Mouse (Mus musculus) embryo, embryonic 9.5 days (tissue): ENCODE measurements around the gene Cebpg.

Source experiments
- DNase-seq: peaks from one replicate; pipeline ENCODE4 v3.0.0-alpha.2; 2017; ENCODE audit errors: extremely low spot score

The Cebpg gene

DNA sequence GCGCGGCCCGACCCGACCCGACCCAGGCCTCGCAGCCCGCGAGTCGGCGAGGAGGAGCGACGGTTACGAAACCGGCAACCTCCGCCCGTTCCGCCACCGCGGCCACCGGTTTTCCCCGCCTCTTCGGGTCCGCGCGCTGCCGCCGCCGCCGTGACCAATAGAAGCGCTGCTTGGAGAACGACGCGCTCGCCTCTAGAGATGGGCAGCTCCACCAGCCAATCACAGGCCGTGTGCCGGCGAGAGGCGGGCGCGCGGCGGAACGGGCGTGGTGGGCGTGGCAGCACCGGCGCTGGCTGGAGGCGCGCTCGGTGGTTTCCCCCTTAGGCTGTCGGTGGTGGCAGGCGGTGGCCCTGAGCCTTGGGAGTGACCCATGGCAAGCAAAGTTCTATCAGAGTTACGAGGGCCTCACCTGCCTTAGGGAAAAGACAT lies at the start of gene Cebpg:
Gene Cebpg, minus strand, starts transcription at position 138 of the 429 bp plus-strand sequence.
- DNase-seq, result peak; percentile 98

DNA sequence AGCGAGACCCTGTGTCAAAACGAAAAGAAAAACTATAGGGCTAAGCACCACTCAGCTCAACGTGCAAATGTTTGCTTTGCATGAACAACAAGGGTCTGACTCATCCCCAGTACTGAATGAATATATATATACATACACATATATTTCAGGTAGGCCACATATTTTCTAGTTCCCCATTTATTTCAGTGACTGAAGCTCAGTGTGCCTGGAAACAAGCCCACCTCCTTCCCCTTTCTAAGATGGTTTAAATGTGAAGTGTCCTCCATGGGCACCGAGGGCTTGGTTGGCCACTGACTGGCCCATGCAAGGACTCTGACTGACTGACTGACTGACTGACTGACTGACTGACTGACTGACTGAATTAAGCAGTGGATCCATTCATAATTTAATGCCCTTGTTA lies 43.2 kb upstream of the Cebpg start:
- no peak for DNase-seq

DNA sequence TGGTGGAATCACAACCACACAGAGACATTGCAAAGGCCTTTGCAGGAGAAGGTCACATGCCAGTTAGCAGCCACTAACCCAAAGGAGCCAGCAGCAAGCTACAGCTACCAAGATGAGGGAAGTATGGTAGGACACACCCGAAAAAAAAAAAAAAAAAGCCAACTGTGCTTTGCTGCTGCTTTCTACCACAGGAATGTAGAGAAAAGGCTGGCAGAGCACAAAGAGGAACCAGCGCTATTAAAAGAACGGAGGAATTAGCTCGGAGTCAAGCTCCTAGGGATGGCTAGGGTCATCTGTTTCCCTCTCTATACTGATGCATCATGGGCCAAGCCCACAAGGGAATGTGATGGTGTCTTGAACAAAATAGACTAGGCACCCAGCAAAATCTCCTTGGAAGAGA lies 42.4 kb upstream of the Cebpg start:
- DNase-seq, result no peak

DNA sequence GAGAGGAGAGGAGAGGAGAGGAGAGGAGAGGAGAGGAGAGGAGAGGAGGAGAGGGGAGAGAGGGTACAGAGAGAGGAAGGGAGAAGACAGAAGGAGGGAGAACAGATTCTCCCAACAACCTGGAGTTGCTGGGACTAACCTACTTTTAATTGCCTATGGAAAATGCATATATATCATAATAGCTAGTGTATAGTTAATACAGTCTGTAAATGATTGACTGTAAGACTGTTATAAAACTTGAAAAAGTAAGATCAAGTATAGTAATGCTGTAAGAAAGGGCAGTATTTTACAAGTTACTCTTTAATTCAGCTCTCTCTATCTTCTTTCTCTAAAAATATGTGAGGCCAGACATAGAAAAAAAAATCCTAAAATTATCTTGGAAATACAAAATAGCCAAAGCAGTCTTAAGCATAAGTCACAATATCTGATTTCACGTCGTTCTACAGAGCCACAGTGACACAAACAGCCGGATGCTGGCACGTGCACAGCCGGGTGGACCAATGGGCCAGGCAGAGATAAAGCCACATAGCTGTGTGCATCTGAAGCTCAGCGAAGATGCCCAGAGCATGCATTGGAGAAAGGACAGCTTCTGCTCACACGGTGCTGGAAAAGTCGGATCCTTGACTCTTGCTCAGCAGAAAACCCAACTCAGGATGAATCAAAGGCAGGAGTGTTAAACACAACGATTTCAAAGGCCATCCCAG lies 38.8 kb upstream of the Cebpg start:
- DNase-seq, result no peak

DNA sequence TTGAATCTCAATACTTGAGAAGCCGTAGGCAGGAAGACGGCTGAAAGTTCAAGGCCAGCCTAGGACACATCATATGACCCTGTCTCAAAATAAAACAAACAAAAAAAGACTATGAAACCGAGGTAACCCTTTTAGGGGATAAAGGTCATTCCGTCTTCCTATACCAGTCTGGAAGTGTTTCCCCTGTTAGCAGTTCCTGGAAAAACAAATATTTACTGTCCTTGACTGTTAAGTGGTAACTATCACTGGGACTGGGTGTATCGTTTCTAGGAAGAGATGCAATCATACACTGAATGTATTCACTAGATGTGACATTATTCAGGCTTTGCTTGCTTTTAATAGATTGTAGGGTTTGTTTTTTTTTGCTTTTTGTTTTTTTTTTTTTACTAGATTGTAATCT lies 34.2 kb upstream of the Cebpg start:
- no peak for DNase-seq

DNA sequence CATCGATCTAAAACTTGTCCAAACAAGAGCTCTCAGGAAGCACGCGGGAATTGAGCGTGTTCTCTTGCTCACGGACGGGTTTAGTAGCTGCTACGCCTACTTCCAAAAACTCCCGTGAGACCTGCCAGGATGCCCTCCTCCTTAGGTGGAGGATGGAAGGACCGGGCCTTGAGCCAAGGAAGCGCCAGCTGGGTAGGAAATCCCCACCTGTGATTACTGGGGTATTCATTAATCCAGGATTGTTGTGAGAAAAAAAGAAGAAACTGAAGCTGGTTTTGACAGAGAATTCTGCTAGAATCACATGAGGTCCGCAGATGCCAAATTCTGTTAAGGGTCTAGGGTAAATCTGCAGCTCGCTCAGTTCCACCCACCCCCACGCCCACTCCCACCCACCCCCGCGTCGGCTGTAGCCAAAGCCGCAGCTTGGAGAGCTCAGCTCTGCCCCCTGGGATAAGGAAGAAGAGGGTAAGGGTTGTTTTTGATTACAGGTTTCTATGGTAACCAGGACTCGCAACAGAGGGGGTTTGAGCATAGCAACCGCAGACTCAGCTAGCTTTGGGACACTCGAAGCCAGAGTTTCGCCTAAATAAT lies 30.0 kb upstream of the Cebpg start:
- DNase-seq, result peak; percentile 66

DNA sequence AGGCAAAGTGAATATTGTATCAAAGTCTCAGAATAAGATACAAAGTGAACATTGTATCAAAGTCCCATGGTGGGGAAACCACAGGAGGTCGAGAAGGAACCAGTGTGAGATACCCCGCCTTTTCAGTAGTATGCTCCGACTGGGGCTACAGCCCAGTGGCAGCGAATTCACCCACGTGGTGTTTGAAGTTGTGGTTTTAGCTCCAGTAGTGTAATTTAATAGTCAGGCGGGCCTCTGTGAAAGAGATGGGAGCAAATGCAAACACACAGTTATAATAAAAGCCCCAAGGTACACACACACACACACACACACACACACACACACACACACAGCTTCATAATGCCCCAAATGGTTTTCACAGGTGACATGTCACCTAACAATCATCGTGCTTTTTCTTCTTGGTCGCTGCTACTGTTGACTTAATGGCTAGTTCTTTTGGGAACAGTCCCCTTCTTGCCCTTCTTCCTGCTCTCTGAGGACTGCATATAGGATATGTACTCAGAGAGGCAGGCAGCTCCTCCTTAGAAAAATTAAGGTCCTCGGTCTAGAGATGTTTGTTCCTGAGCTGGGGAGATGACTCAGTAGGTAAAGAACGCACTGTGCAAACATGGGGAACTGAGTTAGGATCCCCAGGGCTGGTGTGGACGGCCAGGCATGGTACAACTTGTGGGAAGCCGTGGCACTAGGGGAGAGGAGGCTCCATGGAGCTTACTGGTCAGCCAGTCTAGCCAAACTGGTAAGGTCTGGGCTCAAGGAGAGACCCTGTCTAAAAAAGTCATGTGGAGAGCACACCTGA lies 28.4 kb upstream of the Cebpg start:
- no peak for DNase-seq

DNA sequence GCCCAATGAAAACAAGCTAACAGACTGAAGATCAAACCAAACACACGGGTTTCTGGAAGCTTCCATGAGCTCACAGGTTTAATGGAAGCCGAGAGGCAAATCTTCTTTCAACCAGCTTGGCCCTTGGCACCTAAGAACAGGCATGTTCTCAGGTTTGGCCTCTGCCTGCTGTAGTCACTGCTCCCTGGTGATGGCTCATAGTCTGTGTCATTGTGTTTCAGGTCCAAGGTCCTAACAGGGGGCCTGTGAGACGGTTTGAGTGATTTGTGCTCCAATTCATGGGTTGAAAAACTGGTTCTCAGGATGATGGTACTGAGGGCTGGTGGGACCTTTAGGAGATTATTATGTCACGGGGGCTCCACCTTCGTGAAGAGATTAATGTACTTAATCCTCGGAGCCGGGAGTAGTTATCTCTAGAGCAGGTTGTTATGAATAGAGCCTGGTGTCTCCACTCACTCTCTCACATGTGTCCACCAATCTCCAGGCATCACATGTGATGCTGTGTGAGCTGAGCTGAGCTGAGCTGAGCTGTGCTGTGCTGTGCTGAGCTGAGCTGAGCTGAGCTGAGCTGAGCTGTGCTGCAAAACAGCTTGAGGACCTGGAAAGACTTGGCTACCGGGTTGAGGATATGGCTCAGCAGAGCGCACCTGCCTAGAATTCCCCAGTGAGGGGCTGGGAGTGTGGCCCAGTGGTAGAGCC lies 25.2 kb upstream of the Cebpg start:
- no peak for DNase-seq

DNA sequence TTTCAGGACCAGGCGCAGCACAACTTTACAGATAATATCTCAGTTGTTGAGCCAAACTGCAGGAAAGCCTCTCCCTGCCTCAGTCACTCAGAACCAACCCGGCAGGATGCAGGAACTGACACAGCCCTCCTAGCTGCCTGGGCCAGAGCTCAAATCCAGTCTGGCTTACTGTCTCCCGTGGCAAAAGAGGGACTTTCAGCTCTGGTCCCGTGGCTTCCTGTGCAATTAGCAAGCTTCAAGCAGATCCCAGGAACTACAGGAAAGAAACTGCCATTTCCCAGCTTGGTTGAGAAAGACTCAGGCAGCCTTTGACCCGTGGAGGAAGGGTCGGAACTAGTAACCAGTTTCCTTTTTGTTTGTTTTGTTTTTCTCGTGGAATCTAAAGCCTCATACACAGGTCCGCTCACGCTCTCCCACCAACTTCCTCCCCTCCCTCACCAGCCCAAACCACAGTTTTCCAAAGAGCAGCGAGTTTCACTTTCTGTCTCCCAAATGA lies 24.5 kb upstream of the Cebpg start:
- DNase-seq, result peak; percentile 12

DNA sequence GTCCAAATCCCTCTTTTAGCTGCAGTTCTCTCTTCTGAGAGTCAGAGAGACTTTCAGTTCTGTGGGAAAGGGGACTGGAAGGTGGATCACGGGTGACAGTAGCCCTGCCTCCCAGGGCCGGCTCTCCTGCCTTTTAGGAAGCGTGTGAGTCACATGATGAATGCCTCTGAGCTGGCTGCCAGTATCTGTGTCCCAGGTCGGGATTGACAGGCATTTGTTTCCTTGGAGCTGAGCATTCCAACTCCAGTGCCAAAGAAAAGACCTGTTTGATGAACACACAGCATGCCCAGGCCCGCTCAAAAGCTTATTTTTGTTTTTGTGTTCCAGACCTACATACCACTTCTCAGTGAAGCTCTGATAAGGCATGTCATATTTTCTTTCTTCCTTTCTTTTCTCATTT lies 20.3 kb upstream of the Cebpg start:
- DNase-seq, result no peak

DNA sequence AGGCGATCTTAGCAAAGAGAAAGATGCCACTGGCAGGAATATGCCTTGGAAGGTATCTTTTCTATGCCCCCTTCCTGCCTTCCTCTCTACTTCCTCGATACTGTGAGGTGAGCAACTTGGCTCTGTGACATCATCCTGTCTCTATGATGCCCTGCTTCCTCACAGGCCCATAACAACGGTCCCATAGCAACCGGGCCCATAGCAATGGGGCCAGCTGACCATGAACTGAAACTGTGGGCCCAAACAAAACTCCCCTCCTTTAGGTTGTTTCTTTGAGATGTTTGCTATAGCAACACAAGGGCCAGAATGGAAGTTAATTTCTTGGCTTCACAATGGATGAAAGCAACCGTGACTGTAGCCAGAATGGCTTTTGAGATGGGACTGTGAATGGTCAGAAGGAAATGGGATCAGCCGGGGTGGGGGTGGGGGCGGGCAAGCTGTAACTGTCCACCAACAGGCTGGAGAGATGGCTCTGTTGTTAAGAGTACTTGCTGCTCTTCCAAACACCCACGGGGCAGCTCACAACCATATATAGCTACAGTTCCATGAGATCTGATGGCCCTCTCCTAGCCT lies 10.4 kb upstream of the Cebpg start:
- no peak for DNase-seq

DNA sequence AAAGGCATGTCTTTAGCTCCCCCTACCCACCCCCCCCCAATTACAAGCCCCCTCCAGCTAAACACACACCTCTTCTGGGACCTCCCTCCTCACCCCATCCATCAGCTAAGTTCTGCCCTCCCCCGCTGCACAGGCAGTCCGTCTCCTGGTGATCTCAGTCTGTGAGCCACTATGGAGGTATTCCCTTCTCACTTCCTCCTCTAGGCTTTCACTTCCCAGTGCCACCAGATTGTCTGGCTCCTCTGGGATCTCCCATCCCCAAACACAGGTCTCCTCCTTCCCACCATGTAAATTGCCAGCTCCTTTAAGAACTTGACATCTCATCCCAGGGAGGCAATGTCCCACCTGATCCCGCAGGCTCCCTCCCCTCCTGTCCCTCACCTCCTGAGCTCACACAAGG lies 9.6 kb upstream of the Cebpg start:
- no peak for DNase-seq

DNA sequence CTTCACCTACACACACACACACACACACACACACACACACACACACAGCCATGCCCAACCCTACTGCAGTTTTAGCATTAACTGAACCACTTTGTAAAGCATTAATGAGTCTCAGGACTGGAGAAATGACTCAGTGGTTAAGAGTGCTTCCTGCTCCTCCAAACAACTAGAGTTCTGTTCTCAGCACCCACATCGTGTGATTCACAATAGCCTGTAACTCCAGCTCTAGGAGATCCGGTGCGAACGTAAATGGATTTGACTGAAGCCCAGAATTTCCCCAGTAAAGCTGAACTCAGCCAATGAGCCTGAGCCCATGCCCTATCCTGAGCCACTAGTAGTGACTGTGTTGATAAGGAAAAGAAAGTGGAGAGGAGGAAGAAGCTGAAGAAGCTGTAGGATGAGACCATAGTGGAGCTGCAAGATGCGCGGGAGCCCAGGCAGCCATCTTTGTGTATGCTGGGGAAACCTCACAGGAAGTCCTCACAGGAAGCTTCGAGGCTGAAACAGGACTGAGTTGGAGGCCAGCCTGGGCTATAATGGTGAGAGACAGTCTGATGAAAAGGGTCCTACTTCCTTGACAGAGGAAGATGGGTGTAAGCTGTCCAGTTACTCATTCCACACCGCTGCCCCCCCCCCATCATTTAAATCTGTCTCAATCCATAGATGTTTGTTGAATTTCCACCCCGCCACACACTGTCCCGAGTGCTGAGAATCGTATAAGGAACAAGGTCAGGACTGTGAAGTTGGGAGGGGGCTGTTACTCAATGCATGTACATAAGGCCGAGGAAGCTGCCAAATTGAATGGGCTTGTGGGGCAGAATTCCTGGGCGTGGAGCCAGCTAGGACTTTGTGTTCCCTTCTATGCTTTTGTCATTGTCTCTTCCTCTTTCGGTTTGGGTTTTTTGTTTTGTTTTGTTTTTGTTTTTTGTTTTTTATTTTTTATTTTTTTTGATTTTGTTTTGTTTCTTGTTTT lies 8.2 kb upstream of the Cebpg start:
- DNase-seq, result no peak

DNA sequence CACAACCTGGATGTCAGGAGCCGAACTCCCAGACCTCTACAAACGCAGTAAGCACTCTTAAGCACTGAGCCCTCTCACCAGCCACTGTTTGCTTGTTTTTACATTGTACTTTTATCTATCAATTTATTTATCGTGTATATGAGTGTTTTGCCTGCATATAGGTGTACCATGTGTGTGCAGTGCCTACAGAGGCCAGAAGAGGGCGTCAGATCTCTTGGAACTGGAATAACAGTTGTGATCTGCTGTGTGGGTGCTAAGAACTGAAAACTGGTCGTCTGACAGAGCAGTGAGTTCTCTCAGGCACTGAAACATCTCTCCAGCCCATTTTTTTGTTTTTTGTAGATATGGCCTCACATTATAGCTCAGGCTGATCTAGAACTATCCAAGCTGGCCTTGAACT lies 3.1 kb upstream of the Cebpg start:
- DNase-seq, result no peak

DNA sequence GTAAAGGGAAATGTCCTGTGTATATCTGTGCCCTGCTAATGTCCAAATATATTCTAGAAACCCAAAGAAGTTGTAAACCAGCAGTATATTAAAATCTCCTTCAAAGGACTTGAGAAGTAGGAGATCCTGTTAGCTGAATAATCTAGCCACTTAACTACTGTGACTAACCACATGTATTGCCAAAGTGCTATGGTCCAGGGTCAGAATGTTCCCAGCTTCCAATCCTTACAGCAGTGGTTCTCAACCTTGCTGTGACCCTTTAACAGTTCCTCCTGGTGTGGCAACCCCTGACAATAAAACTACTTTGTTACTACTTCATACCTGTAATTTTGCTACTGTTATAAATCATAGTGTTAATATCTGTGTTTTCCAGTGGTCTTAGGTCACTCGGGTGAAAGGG lies 2.0 kb upstream of the Cebpg start:
- no peak for DNase-seq

DNA sequence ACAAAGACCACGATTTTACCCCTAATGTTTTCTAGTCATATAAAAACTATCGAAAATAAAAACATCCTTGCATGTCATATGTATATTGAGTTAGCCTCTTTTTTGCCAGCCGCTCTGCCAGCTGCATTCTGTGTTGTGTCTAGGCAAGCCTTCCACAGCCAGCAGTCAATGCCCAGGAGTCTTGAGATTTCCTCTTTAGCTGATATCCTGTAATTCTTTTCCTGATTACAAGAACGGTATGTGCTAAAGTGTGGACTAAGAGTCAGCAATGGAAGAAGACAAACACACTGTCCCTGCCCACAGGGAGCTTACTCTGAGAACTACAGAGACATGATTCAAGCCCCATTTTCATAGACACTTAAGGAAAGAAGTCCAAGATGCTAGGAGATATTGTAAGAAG lies 1.2 kb upstream of the Cebpg start:
- no peak for DNase-seq

DNA sequence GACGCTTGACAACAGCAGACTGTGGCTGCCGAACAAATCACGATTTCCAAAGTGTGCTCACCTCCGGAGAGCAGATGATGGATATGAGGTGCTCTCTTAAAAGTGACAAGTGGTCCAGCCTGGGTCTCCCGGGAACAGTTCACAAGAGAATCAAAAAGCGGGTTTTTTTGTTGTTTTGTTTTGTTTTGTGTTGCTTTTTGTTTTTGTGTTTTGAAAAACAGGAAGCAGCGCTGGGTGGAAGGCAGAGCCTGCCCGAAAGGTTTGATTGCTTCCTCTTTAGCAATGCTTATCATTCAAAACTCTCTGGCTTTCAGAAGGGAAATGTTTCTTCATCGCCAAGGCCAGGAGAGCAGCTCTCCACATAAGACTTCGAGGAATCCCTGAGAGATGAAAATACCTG lies 626 bp upstream of the Cebpg start:
- DNase-seq, result no peak

DNA sequence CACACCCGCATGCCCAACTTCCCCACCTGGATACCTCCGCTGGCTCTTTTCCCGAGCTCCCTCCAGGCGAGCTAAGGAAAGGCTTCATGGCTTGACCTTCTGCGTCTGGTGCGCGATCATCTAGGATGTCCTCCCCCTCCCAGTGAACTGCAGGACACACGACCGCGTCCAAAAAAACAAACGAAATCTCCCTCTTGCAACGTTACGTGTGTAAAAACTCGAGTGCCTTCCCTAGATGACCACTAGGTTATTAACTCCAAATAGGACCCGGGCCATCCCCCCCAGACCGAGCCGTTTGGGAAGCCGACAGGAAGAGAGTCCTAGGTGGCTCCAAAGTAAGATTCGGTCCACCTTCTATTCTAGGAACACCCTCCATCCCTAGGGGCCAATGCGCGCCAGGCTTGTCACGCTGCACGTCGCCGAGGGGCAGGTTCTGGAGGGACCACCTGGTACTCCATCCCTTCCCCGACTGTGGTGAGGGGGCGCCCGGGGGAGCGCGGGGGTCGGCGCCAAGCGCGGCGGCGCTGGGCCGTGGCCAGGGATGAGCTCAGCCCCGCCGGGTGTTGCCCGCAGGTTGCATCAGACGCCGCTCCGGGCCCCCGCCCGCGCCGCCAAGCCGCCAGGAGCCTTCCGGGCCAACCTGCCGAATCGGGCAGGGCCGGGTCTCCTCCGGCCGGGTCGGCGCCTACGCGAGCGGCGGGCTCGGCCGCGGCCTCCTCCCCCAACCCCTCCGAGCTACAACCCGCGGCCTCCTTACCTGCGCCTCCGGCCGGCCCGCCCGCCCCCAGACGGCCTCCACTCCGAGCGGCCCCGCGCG lies 546 bp downstream of the Cebpg start:
- peak; percentile 58 for DNase-seq

DNA sequence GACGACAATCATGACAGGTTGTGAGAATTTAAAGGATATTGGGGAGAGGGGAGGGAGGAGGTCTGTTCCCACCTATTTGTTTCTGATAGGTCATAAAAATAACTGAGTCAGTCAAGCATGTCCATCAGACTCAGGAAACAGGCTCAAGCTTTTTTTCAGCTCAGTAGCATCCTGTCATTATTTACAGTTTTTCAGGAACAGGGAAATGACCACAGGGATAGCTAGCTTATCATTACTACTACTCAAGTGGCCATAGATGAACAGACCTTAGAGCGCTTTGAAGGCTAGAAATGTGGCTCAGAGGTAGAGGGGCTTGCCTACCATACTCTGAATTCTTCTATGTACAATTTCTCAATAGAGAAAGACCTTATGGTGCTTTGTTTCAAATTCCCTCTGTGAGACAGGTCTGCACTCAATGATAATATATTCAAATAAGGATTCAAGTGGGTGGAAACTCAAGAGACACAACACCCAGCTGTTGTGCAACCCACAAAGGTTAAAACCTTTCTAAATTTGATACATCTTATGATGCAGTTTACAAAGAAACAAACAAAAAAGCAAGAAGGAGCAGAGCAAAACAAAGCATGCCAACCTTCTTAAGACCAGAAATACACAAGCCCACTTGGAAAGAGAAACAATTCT lies 1.3 kb downstream of the Cebpg start:
- no peak for DNase-seq
